Mouse (Mus musculus): ENCODE results near the gene Ccdc181. TPM values are rescaled to one million over a fixed set of nuclear protein-coding genes. Genes with fewer than 3 reads are reported as not detected.

Gene Ccdc181
- polyA plus RNA-seq, 1 experiment from 2014 or later: 19.5 TPM

DNA sequence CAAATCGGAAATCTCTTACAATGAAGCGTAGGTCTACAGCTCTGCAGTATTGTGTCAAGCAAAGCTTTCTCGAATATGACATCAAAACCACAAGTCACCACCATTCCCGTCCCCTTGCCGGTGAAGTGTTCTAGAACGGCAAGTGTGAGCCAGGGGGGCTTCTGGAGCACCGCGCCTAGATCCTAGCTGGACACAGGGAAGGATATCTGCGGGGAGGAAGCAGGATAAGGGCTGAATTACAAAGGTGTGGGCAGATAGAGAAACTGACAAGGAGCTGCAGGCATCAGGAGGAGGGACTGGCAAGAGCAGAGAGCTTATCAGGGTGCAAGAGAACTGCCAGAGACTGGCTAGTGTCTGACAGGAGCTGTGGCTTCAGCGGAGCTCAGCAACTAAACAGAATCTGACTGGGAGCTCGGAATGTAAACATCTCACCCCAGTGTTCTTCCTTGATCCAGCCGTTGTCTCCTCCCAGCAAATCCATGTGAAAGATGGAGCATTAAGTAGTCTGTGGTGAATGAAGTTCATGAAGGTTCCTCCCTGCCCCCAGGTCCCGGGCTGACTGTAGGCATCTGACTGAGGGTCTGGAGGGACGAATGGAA is 44.3 kb downstream of the Ccdc181 start:
- no peak for ATAC-seq (ENCODE audit: low FRiP score)
- Histone ChIP-seq H3K9ac (no peak overlapping the region), H3K4me2 (no peak overlapping the region), H3K27me3 (no peaks in the 10 kb centered on the region), H3K4me3 (replicated peaks) (no peak overlapping the region), H3K9me3 (no peaks in the 10 kb centered on the region), H3K36me3 (replicated peaks) (no peaks in the 10 kb centered on the region), H3K27ac (no peak overlapping the region), H3K4me1 (peaks cover 9% of the 10 kb centered on the region; the same call in 1 of the 2 replicates)
- 87% methylated on average over 14 of the region's 14 CpGs for WGBS

- H3K36me3 ChIP-seq (replicated peaks): no peaks in the 10 kb centered on the region
- WGBS: 66% methylated on average over 5 of the region's 5 CpGs
- ATAC-seq (ENCODE audit: low FRiP score): no peak
- no peak overlapping the region for H3K9ac ChIP-seq
- no peaks in the 10 kb centered on the region for H3K27me3 ChIP-seq
- no peak overlapping the region for H3K27ac ChIP-seq
- H3K4me3 ChIP-seq (replicated peaks): no peak overlapping the region
- no peak overlapping the region for H3K4me2 ChIP-seq
- H3K9me3 ChIP-seq: no peaks in the 10 kb centered on the region
- H3K4me1 ChIP-seq: peaks cover 9% of the 10 kb centered on the region; the same call in 1 of the 2 replicates
Measured at GRCm38 (mm10) chr1:164320731-164321130, 45.3 kb downstream of the Ccdc181 start.

- WGBS: 83% methylated on average over 10 of the region's 10 CpGs
- H3K9me3 ChIP-seq: no peaks in the 10 kb centered on the region
- ATAC-seq (ENCODE audit: low FRiP score): no peak
- no peak overlapping the region for H3K27ac ChIP-seq
- H3K9ac ChIP-seq: no peak overlapping the region
- peaks cover 9% of the 10 kb centered on the region; the same call in 1 of the 2 replicates for H3K4me1 ChIP-seq
- H3K4me3 ChIP-seq (replicated peaks): no peak overlapping the region
- H3K27me3 ChIP-seq: no peaks in the 10 kb centered on the region
- no peaks in the 10 kb centered on the region for H3K36me3 ChIP-seq (replicated peaks)
- no peak overlapping the region for H3K4me2 ChIP-seq
Measured at GRCm38 (mm10) chr1:164321408-164321807, 46.0 kb downstream of the Ccdc181 start.

DNA sequence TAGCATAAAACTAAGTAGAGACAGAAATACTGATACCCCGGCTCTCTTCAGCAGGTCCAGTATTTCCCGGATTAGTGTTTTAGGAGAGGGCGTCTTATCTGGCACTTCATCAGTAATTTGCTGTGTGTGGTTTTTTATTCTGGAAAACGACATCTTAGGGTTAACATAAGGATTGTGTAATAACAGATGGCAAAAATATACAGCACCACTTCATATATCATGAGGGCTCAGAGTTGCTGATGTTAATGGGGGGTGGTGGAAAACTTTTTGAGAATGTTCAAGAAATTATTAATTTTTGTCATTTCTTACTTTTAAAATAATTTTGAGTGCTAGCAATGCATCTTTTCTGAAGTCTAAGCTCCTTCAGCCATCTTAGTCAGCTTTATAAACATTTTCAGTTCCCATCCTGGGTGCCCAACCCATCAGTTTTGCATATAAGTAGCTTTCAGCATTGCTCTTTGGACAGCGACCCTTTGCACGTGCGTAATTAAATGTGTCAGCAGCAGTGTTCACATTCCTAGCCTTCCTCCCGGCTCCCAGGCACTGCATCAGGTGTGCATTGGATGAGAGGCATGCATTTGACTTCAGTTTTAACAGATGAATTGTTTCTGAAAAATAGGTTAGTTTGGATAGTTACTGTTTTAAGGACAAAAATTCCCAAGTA is 47.7 kb downstream of the Ccdc181 start:
- ATAC-seq (ENCODE audit: low FRiP score): no peak
- WGBS: 86% methylated on average over 8 of the region's 8 CpGs
- peaks cover 9% of the 10 kb centered on the region; the same call in 1 of the 2 replicates for H3K4me1 ChIP-seq

DNA sequence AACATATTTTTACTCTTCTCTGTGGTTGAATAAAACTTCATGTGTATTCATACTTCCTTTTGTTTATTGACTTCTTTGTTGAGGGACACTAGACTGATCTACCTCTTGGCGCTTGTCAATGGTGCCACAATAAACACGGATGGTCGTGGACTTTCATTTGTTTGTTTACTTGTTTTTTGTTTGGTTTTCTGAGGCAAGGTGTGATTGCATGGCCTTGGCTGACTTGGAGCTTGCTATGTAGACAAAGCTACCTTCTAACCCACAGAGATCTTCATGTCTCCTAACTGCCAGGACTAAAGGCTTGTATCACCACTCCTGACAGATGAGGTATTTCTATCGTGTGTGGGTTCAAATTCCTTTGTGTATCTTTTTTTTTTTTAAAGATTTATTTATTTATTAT is 48.8 kb downstream of the Ccdc181 start:
- no peak for ATAC-seq (ENCODE audit: low FRiP score)
- Histone ChIP-seq H3K9me3 (no peaks in the 10 kb centered on the region), H3K4me2 (no peak overlapping the region), H3K4me1 (peaks cover 9% of the 10 kb centered on the region; the same call in 1 of the 2 replicates), H3K27me3 (no peaks in the 10 kb centered on the region), H3K9ac (no peak overlapping the region), H3K36me3 (replicated peaks) (peaks cover 7% of the 10 kb centered on the region), H3K27ac (no peak overlapping the region), H3K4me3 (replicated peaks) (no peak overlapping the region)
- 90% methylated on average over 4 of the region's 4 CpGs for WGBS

More for the DNA sequence above, 47.7 kb downstream of the Ccdc181 start:
- Histone ChIP-seq H3K9ac (no peak overlapping the region), H3K4me2 (no peak overlapping the region), H3K36me3 (replicated peaks) (0 out of 2 replicates have a peak, but pooled peaks cover under 1% of the 10 kb centered on the region), H3K27me3 (no peaks in the 10 kb centered on the region), H3K9me3 (no peaks in the 10 kb centered on the region), H3K27ac (no peak overlapping the region), H3K4me3 (replicated peaks) (no peak overlapping the region)

DNA sequence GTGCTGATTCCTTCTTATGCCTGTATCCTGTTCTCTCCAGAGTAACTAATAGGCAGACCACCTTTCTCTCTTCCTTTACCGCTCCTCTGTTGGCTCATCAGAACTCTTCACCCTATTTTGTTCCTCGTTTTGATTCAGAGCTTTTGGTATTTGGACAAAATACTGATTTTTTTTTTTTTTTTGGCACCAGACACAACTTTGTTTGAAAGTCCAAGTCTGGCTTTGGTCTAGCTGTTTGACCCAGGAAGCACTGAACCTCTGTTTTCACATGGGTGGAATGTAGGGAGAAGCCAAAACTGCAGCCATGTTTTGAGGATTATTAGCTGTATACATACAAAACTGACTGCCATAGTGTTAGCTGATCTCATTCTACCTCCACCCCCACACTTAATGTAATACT is 49.5 kb downstream of the Ccdc181 start:
- no peak overlapping the region for H3K27ac ChIP-seq
- H3K9me3 ChIP-seq: no peaks in the 10 kb centered on the region
- WGBS: 93% methylated on average over 2 of the region's 2 CpGs
- no peak overlapping the region for H3K9ac ChIP-seq
- no peaks in the 10 kb centered on the region for H3K27me3 ChIP-seq
- no peak overlapping the region for H3K4me2 ChIP-seq
- H3K36me3 ChIP-seq (replicated peaks): peaks cover 7% of the 10 kb centered on the region
- no peak for ATAC-seq (ENCODE audit: low FRiP score)
- no peak overlapping the region for H3K4me3 ChIP-seq (replicated peaks)
- peaks cover 9% of the 10 kb centered on the region; the same call in 1 of the 2 replicates for H3K4me1 ChIP-seq

- Histone ChIP-seq H3K9me3 (no peaks in the 10 kb centered on the region), H3K4me3 (replicated peaks) (no peak overlapping the region), H3K9ac (no peak overlapping the region), H3K4me1 (peaks cover 5% of the 10 kb centered on the region; the same call in 1 of the 2 replicates), H3K36me3 (replicated peaks) (peaks cover 10% of the 10 kb centered on the region), H3K4me2 (no peak overlapping the region), H3K27ac (no peak overlapping the region), H3K27me3 (no peaks in the 10 kb centered on the region)
- 61% methylated on average over 6 of the region's 6 CpGs for WGBS
- ATAC-seq (ENCODE audit: low FRiP score): peak; percentile 64
Measured at GRCm38 (mm10) chr1:164326600-164327155, 51.3 kb downstream of the Ccdc181 start.

DNA sequence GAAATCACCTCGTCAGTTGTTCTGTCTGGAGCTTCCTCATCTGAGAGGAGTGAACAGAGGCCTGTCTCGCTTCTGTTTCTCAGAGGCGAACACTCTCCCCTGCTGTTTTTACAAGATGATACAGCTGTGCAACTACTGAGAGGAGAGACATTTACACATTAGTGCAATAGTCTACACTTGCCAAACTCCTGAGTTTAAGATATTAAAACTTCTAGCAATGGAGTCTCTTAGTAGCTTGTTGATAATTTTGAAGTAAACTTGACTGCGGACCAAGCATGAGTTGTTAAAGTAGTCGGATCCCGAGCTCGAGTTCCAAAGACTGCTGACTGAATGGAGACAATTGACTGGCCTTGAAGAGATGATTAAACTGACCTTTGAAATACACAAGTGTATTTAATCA is 52.4 kb downstream of the Ccdc181 start:
- Histone ChIP-seq H3K27ac (no peak overlapping the region), H3K9ac (no peak overlapping the region), H3K27me3 (no peaks in the 10 kb centered on the region), H3K9me3 (no peaks in the 10 kb centered on the region), H3K36me3 (replicated peaks) (peaks cover 10% of the 10 kb centered on the region), H3K4me3 (replicated peaks) (no peak overlapping the region), H3K4me2 (no peak overlapping the region), H3K4me1 (no peaks in the 10 kb centered on the region)
- 76% methylated on average over 7 of the region's 7 CpGs for WGBS
- no peak for ATAC-seq (ENCODE audit: low FRiP score)

DNA sequence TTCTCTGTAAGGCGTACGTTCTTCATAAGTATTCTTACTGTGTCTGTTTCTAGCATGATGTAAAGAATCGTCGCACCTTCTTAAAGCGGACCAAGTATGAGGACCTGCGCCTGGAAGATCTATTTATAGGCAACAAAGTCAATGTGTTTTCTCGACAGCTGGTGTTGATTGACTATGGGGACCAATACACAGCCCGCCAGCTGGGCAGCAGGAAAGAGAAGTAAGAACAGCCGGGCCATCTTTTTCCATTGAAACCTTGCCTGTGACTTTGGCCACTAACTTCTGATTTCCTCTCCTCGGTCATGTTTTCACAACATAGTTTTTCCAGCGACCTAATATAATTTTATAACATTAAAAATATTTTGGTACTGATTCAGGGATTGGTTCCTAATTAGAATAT is 57.2 kb downstream of the Ccdc181 start:
- Histone ChIP-seq H3K9ac (no peak overlapping the region), H3K4me1 (no peaks in the 10 kb centered on the region), H3K4me2 (no peak overlapping the region), H3K36me3 (replicated peaks) (peaks cover 22% of the 10 kb centered on the region), H3K27ac (no peak overlapping the region), H3K4me3 (replicated peaks) (no peak overlapping the region), H3K27me3 (no peaks in the 10 kb centered on the region), H3K9me3 (no peaks in the 10 kb centered on the region)
- 91% methylated on average over 11 of the region's 11 CpGs for WGBS
- ATAC-seq (ENCODE audit: low FRiP score): no peak

GRCm38 (mm10) chr1:164335435-164335834 is 60.0 kb downstream of the Ccdc181 start:
- no peak for ATAC-seq (ENCODE audit: low FRiP score)
- Histone ChIP-seq H3K27ac (no peak overlapping the region), H3K4me2 (no peak overlapping the region), H3K4me1 (no peaks in the 10 kb centered on the region), H3K27me3 (no peaks in the 10 kb centered on the region), H3K36me3 (replicated peaks) (peaks cover 17% of the 10 kb centered on the region; the same call in 1 of the 2 replicates), H3K4me3 (replicated peaks) (no peak overlapping the region), H3K9me3 (no peaks in the 10 kb centered on the region), H3K9ac (no peak overlapping the region)
- WGBS: 96% methylated on average over 3 of the region's 3 CpGs

DNA sequence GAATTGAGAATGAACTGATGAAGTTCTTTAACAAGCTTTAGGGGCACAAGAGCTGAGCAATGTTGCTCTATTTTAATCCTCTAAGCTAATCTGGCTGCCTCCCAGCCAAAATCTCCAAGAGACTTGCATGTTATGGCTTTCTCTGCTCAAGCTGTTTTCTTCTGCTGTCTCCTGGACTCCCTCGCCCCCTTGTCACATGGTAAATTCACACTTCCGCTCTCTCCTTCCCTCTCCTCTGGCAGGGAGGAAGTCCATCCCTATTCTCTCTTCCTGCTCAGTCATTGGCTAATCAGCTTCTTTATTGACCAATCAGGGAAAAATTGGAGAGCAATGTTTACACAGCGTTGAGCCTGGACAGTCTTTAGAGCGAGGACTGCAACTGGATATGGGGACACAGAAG is 60.5 kb downstream of the Ccdc181 start:
- H3K4me2 ChIP-seq: no peak overlapping the region
- no peaks in the 10 kb centered on the region for H3K9me3 ChIP-seq
- 92% methylated on average over 4 of the region's 4 CpGs for WGBS
- H3K4me1 ChIP-seq: no peaks in the 10 kb centered on the region
- no peak overlapping the region for H3K4me3 ChIP-seq (replicated peaks)
- peaks cover 19% of the 10 kb centered on the region for H3K36me3 ChIP-seq (replicated peaks)
- no peak for ATAC-seq (ENCODE audit: low FRiP score)
- H3K27ac ChIP-seq: no peak overlapping the region
- no peak overlapping the region for H3K9ac ChIP-seq
- H3K27me3 ChIP-seq: no peaks in the 10 kb centered on the region

All from forebrain, embryonic 12.5 days (tissue).